Mouse (Mus musculus) stomach, embryonic 15.5 days (tissue): ENCODE data around the gene Wnt5b. TPM values are rescaled to one million over a fixed set of nuclear protein-coding genes. Genes with fewer than 3 reads are reported as not detected.
A peak's percentile ranks its signal among the peaks of the same experiment; 100 is the strongest.

ENCODE experiments used
- ATAC-seq: fragments of 200-750 bp; cut with Nextera tagmentation; 2 replicates; pipeline ENCODE4 v1.8.0; 2017; ENCODE audit warnings: low read depth, moderate number of reproducible peaks, moderate TSS enrichment; ENCODE audit not compliant: insufficient read depth, low FRiP score
- H3K27ac ChIP-seq: fragments of 300-500 bp; sonication (generic); 2 replicates; pipeline ENCODE4 v1.5.1; 2015; ENCODE audit warnings: mild to moderate bottlenecking, inconsistent platforms
- H3K27me3 ChIP-seq: fragments of 300-500 bp; sonication (generic); replicated peaks from 2 replicates; pipeline ENCODE4 v1.6.1; 2015; ENCODE audit warnings: inconsistent platforms
- H3K36me3 ChIP-seq: fragments of 300-500 bp; sonication (generic); 2 replicates; pipeline ENCODE4 v1.6.1; 2015; ENCODE audit warnings: inconsistent platforms
- H3K4me1 ChIP-seq: fragments of 300-500 bp; sonication (generic); 2 replicates; pipeline ENCODE4 v1.6.1; 2015; ENCODE audit warnings: inconsistent platforms
- H3K4me2 ChIP-seq: fragments of 300-500 bp; sonication (generic); 2 replicates; pipeline ENCODE4 v1.6.1; 2015; ENCODE audit warnings: mild to moderate bottlenecking, inconsistent platforms
- H3K4me3 ChIP-seq: fragments of 300-500 bp; sonication (generic); replicated peaks from 2 replicates; pipeline ENCODE4 v1.5.1; 2015; ENCODE audit warnings: inconsistent platforms
- H3K9ac ChIP-seq: fragments of 300-500 bp; sonication (generic); 2 replicates; pipeline ENCODE4 v1.6.1; 2015; ENCODE audit warnings: inconsistent platforms
- H3K9me3 ChIP-seq: fragments of 300-500 bp; sonication (generic); 2 replicates; pipeline ENCODE4 v1.6.1; 2016; ENCODE audit warnings: inconsistent platforms
- WGBS: fragments of 180-500 bp; shearing (Covaris S2); methylation state at CpG from one replicate; pipeline ENCODE4 v1.1.7; 2015; 5-methylcytosine and 5-hydroxymethylcytosine counted together
- polyA plus RNA-seq: library from polyadenylated mRNA; unstranded; fragments of >200 nt; fragmentation: Nextera tagmentation; extraction: Ambion mirVana; gene quantifications from 2 replicates; pipeline ENCODE4 v1.2.1, GENCODE M21; 2015

Wnt5b gene
- polyA plus RNA-seq, 1 experiment from 2014 or later: 10.4 TPM

- Histone ChIP-seq H3K36me3 (no peaks in the 10 kb centered on the region), H3K4me1 (peaks cover 10% of the 10 kb centered on the region; the same call in 1 of the 2 replicates), H3K4me3 (no peak overlapping the region), H3K4me2 (no peak overlapping the region), H3K9me3 (no peaks in the 10 kb centered on the region), H3K27ac (peak overlapping the region; percentile 67; the same call in 1 of the 2 replicates), H3K27me3 (no peaks in the 10 kb centered on the region), H3K9ac (no peak overlapping the region)
- WGBS: 50% methylated on average over 7 of the region's 7 CpGs
- ATAC-seq: no peak
These were observed 124.7 kb downstream of the Wnt5b start for GRCm38 (mm10) chr6:119419412-119419811.

DNA sequence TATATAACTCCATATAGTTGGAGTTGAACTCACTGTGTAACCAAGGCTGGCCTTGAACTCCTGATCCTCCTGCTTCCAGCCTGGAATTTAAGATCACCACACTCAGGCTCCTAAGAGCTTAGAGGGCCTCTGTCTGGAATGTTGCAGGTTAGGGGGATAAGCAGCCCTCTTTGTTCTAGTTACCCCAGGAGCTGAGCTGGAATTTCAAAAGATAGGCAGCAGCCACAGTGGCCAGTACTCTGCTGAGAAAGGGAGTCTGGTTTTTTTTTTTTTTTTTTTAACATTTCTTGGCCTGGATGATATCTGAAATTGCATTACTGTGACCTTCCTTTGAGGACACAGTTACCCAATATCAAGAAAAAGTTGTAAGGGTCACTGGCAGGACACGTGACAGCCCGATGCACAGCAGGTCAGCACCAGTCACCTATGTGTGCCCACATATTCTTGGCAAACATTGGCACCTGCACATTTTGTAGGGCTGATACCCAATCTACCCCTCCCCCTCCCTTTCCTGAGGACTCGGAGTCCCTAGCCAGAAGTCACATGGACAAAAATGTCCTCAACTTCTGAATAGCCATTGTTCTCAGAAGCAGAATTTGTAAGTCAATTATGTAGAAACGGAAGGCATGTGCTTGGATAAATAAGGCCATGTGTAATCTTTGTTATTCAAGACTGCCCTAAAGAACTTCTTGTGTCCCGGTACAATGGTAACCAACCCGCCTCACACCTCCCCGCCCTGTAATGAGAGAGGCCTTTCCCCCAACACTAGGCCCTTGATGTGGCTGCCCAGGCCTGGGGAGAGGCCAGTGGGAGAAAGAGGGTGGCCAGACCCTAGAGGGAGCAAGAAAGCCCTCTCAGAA is 125.5 kb downstream of the Wnt5b start:
- 0 out of 2 replicates have a peak, but pooled peaks have one; percentile 37 for ATAC-seq
- no peak overlapping the region for H3K9ac ChIP-seq
- H3K36me3 ChIP-seq: no peaks in the 10 kb centered on the region
- 50% methylated on average over 7 of the region's 7 CpGs for WGBS
- peak overlapping the region; percentile 67 for H3K27ac ChIP-seq
- peaks cover 10% of the 10 kb centered on the region; the same call in 1 of the 2 replicates for H3K4me1 ChIP-seq
- no peak overlapping the region for H3K4me2 ChIP-seq
- no peaks in the 10 kb centered on the region for H3K27me3 ChIP-seq
- H3K4me3 ChIP-seq: no peak overlapping the region
- H3K9me3 ChIP-seq: no peaks in the 10 kb centered on the region

DNA sequence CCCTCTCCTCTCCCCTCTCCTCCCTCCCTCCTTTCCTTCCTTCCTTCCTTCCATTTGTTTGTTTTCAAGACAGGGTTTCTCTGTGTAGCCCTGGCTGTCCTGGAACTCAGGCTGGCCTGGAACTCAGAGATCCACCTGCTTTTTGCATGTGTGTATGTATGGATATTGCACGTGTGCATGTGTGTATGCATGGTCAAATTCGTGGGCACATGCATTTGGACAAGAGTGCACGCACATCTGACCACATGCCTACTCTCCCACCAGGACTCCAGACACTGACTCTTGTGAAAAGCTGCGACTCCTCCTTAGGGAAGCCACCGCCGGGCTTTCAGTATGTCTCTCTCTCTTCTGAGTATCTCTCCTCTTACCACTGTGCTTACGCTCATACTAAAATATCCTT is 126.3 kb downstream of the Wnt5b start:
- WGBS: 61% methylated on average over 7 of the region's 7 CpGs
- no peak for ATAC-seq
- no peaks in the 10 kb centered on the region for H3K36me3 ChIP-seq
- H3K9me3 ChIP-seq: no peaks in the 10 kb centered on the region
- peak overlapping the region; percentile 35; the same call in 1 of the 2 replicates for H3K27ac ChIP-seq
- peaks cover 10% of the 10 kb centered on the region; the same call in 1 of the 2 replicates for H3K4me1 ChIP-seq
- no peaks in the 10 kb centered on the region for H3K27me3 ChIP-seq
- no peak overlapping the region for H3K4me2 ChIP-seq
- no peak overlapping the region for H3K9ac ChIP-seq
- no peak overlapping the region for H3K4me3 ChIP-seq

DNA sequence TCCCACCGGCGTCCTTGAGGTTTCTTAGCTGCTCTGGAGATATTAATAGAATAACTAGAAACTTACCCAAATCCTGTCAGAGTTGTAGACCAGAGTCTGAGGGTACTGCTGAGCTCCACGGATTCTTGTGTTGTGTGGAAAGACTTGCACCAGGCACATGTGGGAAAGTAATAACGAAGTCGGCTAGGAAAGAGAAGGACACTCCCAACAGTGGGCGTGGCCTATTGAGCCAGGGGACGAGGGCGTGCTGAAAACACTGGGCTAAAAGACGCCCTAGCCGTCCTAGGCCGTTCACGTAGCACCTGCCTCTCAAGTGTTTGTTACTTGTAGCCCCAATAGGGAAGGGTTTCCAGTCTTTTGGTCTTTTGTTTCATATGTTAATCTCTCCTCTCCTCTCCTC is 126.8 kb downstream of the Wnt5b start, which contains the start of gene Adipor2:
TSS of gene Adipor2 (minus strand) at position 351 of the 400 bp plus-strand sequence.
- H3K4me1 ChIP-seq: peaks cover 10% of the 10 kb centered on the region; the same call in 1 of the 2 replicates
- ATAC-seq: peak; percentile 71; the same call in 1 of the 2 replicates
- 6% methylated on average over 12 of the region's 12 CpGs for WGBS
- H3K9ac ChIP-seq: no peak within 1 kb of the TSS
- peak within 1 kb of the TSS; percentile 31; the same call in 1 of the 2 replicates for H3K4me2 ChIP-seq
- peak within 1 kb of the TSS; percentile 35; the same call in 1 of the 2 replicates for H3K27ac ChIP-seq
- no peak within 1 kb of the TSS; the same call in 1 of the 2 replicates for H3K4me3 ChIP-seq
- no peaks in the 10 kb centered on the region for H3K9me3 ChIP-seq
- H3K27me3 ChIP-seq: no peaks in the 10 kb centered on the region
- H3K36me3 ChIP-seq: no peaks in the 10 kb centered on the region

DNA sequence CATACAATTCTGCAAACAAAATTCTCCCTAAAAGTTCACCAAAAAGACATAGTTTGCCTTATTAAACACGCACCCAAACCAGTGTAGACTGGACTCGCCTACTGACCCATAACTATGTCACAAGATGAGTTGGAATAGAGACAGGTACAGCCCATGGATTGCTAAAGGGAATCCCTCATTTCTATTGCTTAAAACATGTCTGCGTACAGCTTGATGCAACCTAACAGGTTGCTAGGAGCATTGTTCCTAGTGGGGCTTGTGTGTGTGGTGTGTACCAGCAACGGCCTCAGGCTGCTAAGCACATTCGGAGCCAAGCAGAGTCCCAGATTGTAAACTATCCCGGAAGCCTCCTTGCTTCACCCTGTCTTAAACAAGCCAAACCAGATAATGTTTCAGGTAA is 127.5 kb downstream of the Wnt5b start:
- Histone ChIP-seq H3K36me3 (no peaks in the 10 kb centered on the region), H3K9ac (no peak overlapping the region), H3K4me2 (no peak overlapping the region), H3K4me3 (no peak overlapping the region; the same call in 1 of the 2 replicates), H3K9me3 (no peaks in the 10 kb centered on the region), H3K27me3 (no peaks in the 10 kb centered on the region), H3K27ac (no peak overlapping the region), H3K4me1 (peaks cover 10% of the 10 kb centered on the region; the same call in 1 of the 2 replicates)
- 61% methylated on average over 6 of the region's 6 CpGs for WGBS
- no peak for ATAC-seq

DNA sequence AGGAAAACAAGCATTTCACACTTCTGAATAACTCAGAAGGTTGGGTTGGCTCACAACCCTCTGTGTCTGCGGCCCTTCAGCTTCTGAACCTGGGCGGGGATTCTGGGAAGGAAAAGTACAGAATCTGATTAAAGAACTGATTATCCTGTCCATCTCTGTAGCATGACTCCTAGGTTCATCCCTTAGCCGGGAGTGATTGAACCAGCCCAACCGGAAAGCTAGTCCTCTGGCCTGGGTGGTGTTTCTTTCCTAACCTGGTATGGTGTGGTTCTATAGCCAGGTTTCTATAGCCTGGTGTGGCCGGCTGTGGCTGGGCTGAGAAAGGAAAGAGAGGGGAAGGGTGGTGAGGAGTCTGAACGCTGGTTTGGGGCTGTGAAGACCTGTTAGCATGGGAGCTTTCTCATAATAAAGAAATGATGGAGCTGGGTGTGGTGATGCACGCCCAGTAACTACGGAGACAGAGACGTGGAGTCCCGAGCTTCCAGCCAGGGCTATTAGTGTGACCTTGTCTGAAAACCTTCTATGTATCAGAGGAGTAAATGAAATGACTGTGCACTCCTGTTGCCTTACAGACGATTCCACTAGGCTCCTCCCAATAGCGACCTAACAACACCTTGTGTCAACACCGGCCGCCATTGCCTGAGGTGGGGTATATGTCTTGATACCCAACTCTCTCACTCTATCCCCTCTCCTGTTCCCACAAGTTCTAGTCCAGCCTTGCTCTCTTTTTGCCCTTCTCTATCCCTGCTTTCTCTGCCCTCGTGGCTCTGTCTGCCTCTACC is 129.7 kb downstream of the Wnt5b start:
- 73% methylated on average over 15 of the region's 15 CpGs for WGBS
- H3K27ac ChIP-seq: no peak overlapping the region
- no peak overlapping the region for H3K4me2 ChIP-seq
- H3K4me3 ChIP-seq: no peak overlapping the region
- H3K4me1 ChIP-seq: peaks cover 10% of the 10 kb centered on the region; the same call in 1 of the 2 replicates
- no peak for ATAC-seq
- H3K27me3 ChIP-seq: no peaks in the 10 kb centered on the region
- no peak overlapping the region for H3K9ac ChIP-seq
- H3K9me3 ChIP-seq: no peaks in the 10 kb centered on the region
- H3K36me3 ChIP-seq: no peaks in the 10 kb centered on the region

DNA sequence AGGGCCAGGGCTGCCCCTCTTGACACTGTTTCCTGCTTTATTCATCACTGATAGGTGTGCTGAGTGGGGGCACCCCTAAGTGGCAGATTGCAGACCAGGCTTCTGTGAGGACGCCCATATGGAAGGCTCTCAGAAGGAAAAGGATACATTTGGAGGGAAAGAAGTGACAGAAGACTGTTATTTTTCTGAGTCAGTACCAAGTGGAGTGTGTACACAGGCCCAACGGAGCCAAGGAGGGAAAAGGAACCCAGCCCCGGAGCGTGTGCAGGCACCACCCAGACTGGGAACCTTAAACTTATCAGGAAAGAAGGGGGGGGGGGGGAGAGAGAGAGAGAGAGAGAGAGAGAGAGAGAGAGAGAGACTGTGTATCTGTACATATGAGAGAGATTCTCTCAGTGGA is 131.6 kb downstream of the Wnt5b start:
- H3K27me3 ChIP-seq: no peaks in the 10 kb centered on the region
- 81% methylated on average over 4 of the region's 4 CpGs for WGBS
- H3K9me3 ChIP-seq: no peaks in the 10 kb centered on the region
- ATAC-seq: no peak
- H3K27ac ChIP-seq: no peak overlapping the region
- H3K9ac ChIP-seq: no peak overlapping the region
- H3K36me3 ChIP-seq: no peaks in the 10 kb centered on the region
- H3K4me1 ChIP-seq: 0 out of 2 replicates have a peak, but pooled peaks cover 4% of the 10 kb centered on the region
- H3K4me3 ChIP-seq: no peak overlapping the region
- no peak overlapping the region for H3K4me2 ChIP-seq

DNA sequence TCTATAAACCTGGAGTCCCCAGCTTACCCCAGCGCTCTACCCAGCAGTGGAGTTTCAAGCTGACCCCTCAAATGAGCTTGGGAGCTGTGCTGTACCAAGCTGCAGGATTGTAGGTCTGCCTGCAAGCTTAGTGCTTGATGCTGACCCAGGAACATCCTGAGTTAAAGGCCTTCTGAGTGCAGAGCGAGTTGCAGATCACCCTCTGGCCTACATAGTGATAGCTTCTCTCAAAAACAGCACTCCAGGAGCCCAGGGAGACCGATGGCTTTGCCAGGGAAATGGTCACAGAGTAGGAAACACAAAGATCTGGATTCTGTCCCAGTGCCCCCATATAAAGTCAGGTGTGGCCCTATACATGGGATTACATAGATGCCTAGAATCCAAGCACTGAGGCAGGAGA is 132.6 kb downstream of the Wnt5b start:
- Histone ChIP-seq H3K27ac (no peak overlapping the region), H3K9me3 (no peaks in the 10 kb centered on the region), H3K36me3 (no peaks in the 10 kb centered on the region), H3K27me3 (no peaks in the 10 kb centered on the region), H3K4me3 (no peak overlapping the region), H3K4me2 (no peak overlapping the region), H3K4me1 (no peaks in the 10 kb centered on the region), H3K9ac (no peak overlapping the region)
- no peak for ATAC-seq
- WGBS: 86% methylated on average over 3 of the region's 3 CpGs

- WGBS: 40% methylated on average over 1 of the region's 1 CpGs
- no peaks in the 10 kb centered on the region for H3K4me1 ChIP-seq
- H3K27ac ChIP-seq: no peak overlapping the region
- H3K4me3 ChIP-seq: no peak overlapping the region
- no peaks in the 10 kb centered on the region for H3K36me3 ChIP-seq
- no peaks in the 10 kb centered on the region for H3K9me3 ChIP-seq
- H3K4me2 ChIP-seq: no peak overlapping the region
- H3K27me3 ChIP-seq: no peaks in the 10 kb centered on the region
- H3K9ac ChIP-seq: no peak overlapping the region
- peak; percentile 76 for ATAC-seq
These were observed 134.4 kb downstream of the Wnt5b start for GRCm38 (mm10) chr6:119409766-119410165.

- ATAC-seq: no peak
- Histone ChIP-seq H3K4me2 (no peak overlapping the region), H3K9ac (no peak overlapping the region)
These were observed 135.6 kb downstream of the Wnt5b start for GRCm38 (mm10) chr6:119408582-119408981.

GRCm38 (mm10) chr6:119407818-119408217 is 136.3 kb downstream of the Wnt5b start:
- Histone ChIP-seq H3K9me3 (no peaks in the 10 kb centered on the region), H3K4me1 (no peaks in the 10 kb centered on the region), H3K9ac (no peak overlapping the region), H3K4me3 (no peak overlapping the region), H3K27me3 (no peaks in the 10 kb centered on the region), H3K36me3 (no peaks in the 10 kb centered on the region), H3K4me2 (no peak overlapping the region), H3K27ac (no peak overlapping the region)
- no peak for ATAC-seq
- 57% methylated on average over 6 of the region's 6 CpGs for WGBS

More at GRCm38 (mm10) chr6:119408582-119408981, 135.6 kb downstream of the Wnt5b start:
- Histone ChIP-seq H3K4me1 (no peaks in the 10 kb centered on the region), H3K36me3 (no peaks in the 10 kb centered on the region), H3K4me3 (no peak overlapping the region), H3K27ac (no peak overlapping the region), H3K9me3 (no peaks in the 10 kb centered on the region), H3K27me3 (no peaks in the 10 kb centered on the region)
- WGBS: 65% methylated on average over 9 of the region's 9 CpGs
